Mouse (Mus musculus) kidney, adult 10 weeks (tissue): ENCODE measurements around the gene Spag4. TPM values are rescaled to one million over a fixed set of nuclear protein-coding genes. Genes with fewer than 3 reads are reported as not detected.

Experiments
- polyA plus RNA-seq: library from polyadenylated mRNA; stranded (reverse); fragments of 350-450 nt; fragmentation: Illumina TruSeq; extraction: RNeasy Lipid Tissue Mini Kit (QIAGEN cat#74804); gene quantifications from one replicate; pipeline ENCODE4 v1.2.3, GENCODE M21; 2014; ENCODE audit warnings: low read depth, low replicate concordance

Gene Spag4
- polyA plus RNA-seq, result 0.16 TPM

DNA sequence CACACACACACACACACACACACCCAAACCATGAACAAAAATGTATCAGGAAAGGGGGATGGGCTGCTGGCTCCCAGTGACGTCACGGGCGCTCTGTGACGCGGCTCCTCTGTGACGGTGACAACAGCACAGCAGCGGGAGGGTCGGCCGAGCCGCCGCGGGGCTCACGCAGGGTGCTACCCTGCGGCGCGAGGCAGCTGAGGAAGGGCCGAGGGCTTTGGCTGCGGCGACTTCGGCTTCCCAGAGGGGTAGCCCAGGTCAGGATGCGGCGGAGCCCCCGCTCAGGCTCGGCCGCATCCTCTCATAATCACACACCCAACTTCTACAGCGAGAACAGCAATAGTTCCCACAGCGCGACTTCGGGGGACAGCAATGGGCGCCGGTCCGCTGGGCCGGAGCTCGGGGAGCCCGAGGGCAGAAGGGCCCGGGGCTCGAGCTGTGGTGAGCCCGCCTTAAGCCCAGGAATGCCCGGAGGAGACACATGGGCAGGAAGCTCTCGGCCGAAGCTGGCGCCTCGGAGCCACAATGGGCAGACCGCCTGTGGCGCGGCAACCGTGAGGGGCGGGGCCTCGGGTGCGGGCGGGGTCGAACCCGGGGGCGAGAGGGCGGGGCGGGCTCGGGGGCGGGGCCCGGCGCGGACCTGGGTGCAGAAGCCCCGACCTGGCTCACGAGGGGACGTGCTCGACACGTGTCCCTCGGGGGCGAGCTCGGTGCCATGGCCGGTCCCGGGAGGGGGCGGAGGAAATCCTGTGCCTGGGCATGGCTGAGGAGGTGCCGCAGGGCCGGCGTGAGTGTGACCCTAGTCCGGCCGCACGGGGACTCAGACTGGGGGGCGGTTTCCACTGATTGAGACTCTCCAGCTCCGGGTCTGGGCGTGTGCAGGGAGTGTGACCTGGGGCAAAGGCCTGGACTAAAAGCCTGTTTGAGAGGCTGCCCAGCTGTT, at the start of gene Spag4:
Spag4 (plus strand) TSS at position 77 of the 943 bp plus-strand sequence.

DNA sequence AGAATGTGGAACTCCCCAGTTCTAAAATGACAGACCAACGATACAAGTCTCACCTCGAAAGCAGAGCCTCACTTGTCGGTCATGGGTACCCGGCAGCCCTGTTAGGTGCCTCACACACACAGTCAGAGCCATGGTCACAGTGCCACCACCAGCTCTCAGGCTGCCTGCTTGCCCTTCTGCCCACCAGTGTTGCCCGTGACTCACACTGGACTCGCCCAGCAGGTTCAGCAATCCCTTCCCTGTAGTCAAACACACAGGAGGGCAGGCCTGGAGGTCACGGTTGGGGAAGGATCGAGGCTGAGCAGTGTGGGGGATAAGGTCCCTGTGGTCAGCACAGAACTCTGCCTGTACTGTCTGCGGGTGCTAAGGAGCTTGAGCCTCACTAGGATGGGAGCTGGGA, 12.2 kb upstream of the Spag4 start, which contains the start of gene Fer1l4:
Fer1l4 (minus strand) TSS at position 132 of the 400 bp plus-strand sequence.

DNA sequence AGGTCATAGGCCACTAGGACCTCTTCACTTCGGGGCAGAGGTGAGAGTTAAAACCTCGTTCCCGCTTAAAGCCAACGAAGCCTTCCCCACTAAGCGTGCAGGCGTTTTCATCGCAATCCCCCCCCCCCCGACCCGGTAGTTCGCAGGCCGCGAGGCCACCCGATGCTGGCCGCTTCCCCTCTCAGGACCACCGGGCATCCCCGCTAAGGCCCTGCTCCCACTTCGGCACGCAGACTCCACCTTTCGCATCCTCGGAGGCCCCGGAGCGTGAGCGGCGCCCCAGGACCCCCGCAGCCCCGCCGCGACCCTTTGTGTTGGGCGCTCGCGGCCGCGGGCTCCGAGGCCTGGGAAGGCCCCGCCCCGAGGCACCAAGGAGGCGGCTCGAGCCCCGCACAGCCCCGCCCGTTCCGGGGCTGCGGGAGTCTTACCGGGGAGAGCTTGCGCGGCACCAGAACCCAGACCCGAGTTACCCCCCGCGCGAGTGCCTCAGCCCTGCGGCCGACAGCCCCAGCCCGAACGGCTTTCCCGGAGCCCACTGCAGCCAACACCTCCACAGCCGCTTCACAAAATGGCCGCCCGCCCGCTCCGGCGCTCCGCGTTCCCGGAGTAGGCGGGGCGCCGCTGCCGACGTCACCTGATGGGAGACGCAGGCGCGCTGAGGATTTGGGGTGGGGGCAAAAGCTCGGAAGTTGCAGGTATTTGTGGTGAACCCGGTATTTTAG, 46.5 kb downstream of the Spag4 start, which contains the start of the genes Cpne1 and Rbm12:
Cpne1 (minus strand) TSS at position 608 of the 722 bp plus-strand sequence.
Rbm12 (minus strand) TSS at position 621 of the 722 bp plus-strand sequence.

Other genes with a start within 250 kb of the Spag4 start
- gene BC029722, start 245.7 kb upstream of the Spag4 start, polyA plus RNA-seq, result 15.5 TPM
- 5.1 TPM for gene Eif6, start 238.2 kb upstream of the Spag4 start, polyA plus RNA-seq
- gene Fam83c, start 230.3 kb upstream of the Spag4 start, polyA plus RNA-seq, result not detected
- 78.5 TPM for gene Uqcc1, start 134.9 kb upstream of the Spag4 start, polyA plus RNA-seq
- not detected for gene Gm15557, start 124.4 kb upstream of the Spag4 start, polyA plus RNA-seq
- not detected for gene Gdf5, start 119.8 kb upstream of the Spag4 start, polyA plus RNA-seq
- gene Cep250, start 108.7 kb upstream of the Spag4 start, polyA plus RNA-seq, result 1.3 TPM
- 1.7 TPM for gene 6430550D23Rik, start 57.2 kb upstream of the Spag4 start, polyA plus RNA-seq
- gene Ergic3, start 57.1 kb upstream of the Spag4 start, polyA plus RNA-seq, result 11.2 TPM
- not detected for gene Fer1l4, start 12.2 kb upstream of the Spag4 start, polyA plus RNA-seq
- 34.0 TPM for gene Cpne1, start 46.8 kb downstream of the Spag4 start, polyA plus RNA-seq
- 16.5 TPM for gene Rbm12, start 46.8 kb downstream of the Spag4 start, polyA plus RNA-seq
- gene Gm28036, start 61.9 kb downstream of the Spag4 start, polyA plus RNA-seq, result 10.1 TPM
- gene Romo1, start 78.9 kb downstream of the Spag4 start, polyA plus RNA-seq, result 15.3 TPM
- 185 TPM for gene Nfs1, start 79.0 kb downstream of the Spag4 start, polyA plus RNA-seq
- 423 TPM for gene Rbm39, start 115.1 kb downstream of the Spag4 start, polyA plus RNA-seq
- 31.1 TPM for gene Phf20, start 131.3 kb downstream of the Spag4 start, polyA plus RNA-seq
- 2.0 TPM for gene Cnbd2, start 247.1 kb downstream of the Spag4 start, polyA plus RNA-seq
- gene Scand1, start 247.5 kb downstream of the Spag4 start, polyA plus RNA-seq, result not detected